Mouse (Mus musculus) forebrain, embryonic 13.5 days (tissue): ENCODE results near the gene Wdr1. TPM values are rescaled to one million over a fixed set of nuclear protein-coding genes. Genes with fewer than 3 reads are reported as not detected.
"Not testable (repeated sequence)": the region's sequence is repeated elsewhere in the genome, so short reads cannot be mapped to it uniquely, and the experiment has no call there.

ENCODE experiments used
- ATAC-seq: fragments of 200-750 bp; cut with Nextera tagmentation; 2 replicates; pipeline ENCODE4 v1.8.0; 2017
- H3K27ac ChIP-seq: fragments of 300-500 bp; sonication (generic); 2 replicates; pipeline ENCODE4 v1.5.1; 2015; ENCODE audit warnings: inconsistent platforms, mild to moderate bottlenecking, moderate library complexity
- H3K27me3 ChIP-seq: fragments of 300-500 bp; sonication (generic); 2 replicates; pipeline ENCODE4 v1.6.1; 2015; ENCODE audit warnings: mild to moderate bottlenecking, inconsistent platforms
- H3K36me3 ChIP-seq: fragments of 300-500 bp; sonication (generic); 2 replicates; pipeline ENCODE4 v1.6.1; 2015; ENCODE audit warnings: mild to moderate bottlenecking, inconsistent platforms; ENCODE audit not compliant: poor library complexity, severe bottlenecking
- H3K4me1 ChIP-seq: fragments of 300-500 bp; sonication (generic); 2 replicates; pipeline ENCODE4 v1.6.1; 2015; ENCODE audit warnings: inconsistent platforms
- H3K4me2 ChIP-seq: fragments of 300-500 bp; sonication (generic); 2 replicates; pipeline ENCODE4 v1.6.1; 2015; ENCODE audit warnings: inconsistent platforms, mild to moderate bottlenecking, moderate library complexity
- H3K4me3 ChIP-seq: fragments of 300-500 bp; sonication (generic); 2 replicates; pipeline ENCODE4 v1.5.1; 2015; ENCODE audit warnings: mild to moderate bottlenecking, inconsistent platforms
- H3K9ac ChIP-seq: fragments of 300-500 bp; sonication (generic); 2 replicates; pipeline ENCODE4 v1.6.1; 2015; ENCODE audit warnings: mild to moderate bottlenecking, inconsistent platforms
- H3K9me3 ChIP-seq: fragments of 300-500 bp; sonication (generic); replicated peaks from 2 replicates; pipeline ENCODE4 v1.6.1; 2016; ENCODE audit warnings: inconsistent platforms
- WGBS: fragments of 180-500 bp; shearing (Covaris S2); methylation state at CpG from one replicate; pipeline ENCODE4 v1.1.7; 2015; 5-methylcytosine and 5-hydroxymethylcytosine counted together
- polyA plus RNA-seq: library from polyadenylated mRNA; unstranded; fragments of >200 nt; fragmentation: Nextera tagmentation; extraction: Ambion mirVana; gene quantifications from 2 replicates; pipeline ENCODE4 v1.2.1, GENCODE M21; 2015

Gene Wdr1
- polyA plus RNA-seq, result 135 and 145 TPM in 2 replicates

- Histone ChIP-seq H3K27me3 (no peaks in the 10 kb centered on the region), H3K27ac (peak within 1 kb of the TSS; percentile 86), H3K9ac (peak within 1 kb of the TSS; percentile 91), H3K9me3 (no peaks in the 10 kb centered on the region), H3K4me2 (peak within 1 kb of the TSS; percentile 93), H3K36me3 (peaks cover 16% of the 10 kb centered on the region), H3K4me1 (peaks cover 30% of the 10 kb centered on the region), H3K4me3 (peak within 1 kb of the TSS; percentile 82)
- no peak for ATAC-seq
- WGBS, result 81% methylated on average over 2 of the region's 2 CpGs
These were observed at the start of gene Wdr1 for GRCm38 (mm10) chr5:38563121-38563520. Gene Wdr1, minus strand, starts transcription at chr5:38563221.

- Histone ChIP-seq H3K4me1 (no peaks in the 10 kb centered on the region), H3K4me2 (no peak overlapping the region), H3K9ac (no peak overlapping the region), H3K27ac (no peak overlapping the region; the same call in 1 of the 2 replicates), H3K36me3 (no peaks in the 10 kb centered on the region), H3K4me3 (no peak overlapping the region), H3K9me3 (no peaks in the 10 kb centered on the region), H3K27me3 (no peaks in the 10 kb centered on the region)
- ATAC-seq, result peak; percentile 82
- WGBS, result 78% methylated on average over 3 of the region's 3 CpGs
These were observed 48.1 kb upstream of the Wdr1 start for GRCm38 (mm10) chr5:38611118-38611517.

- not testable (repeated sequence) for H3K27ac ChIP-seq, ATAC-seq, H3K9ac ChIP-seq, H3K36me3 ChIP-seq, H3K4me3 ChIP-seq, H3K27me3 ChIP-seq, H3K9me3 ChIP-seq, H3K4me2 ChIP-seq, H3K4me1 ChIP-seq
- WGBS, result 85% methylated on average over 4 of the region's 4 CpGs
These were observed 45.2 kb upstream of the Wdr1 start for GRCm38 (mm10) chr5:38608219-38608618.

GRCm38 (mm10) chr5:38598647-38599304 lies 35.8 kb upstream of the Wdr1 start:
- no peak overlapping the region for H3K27ac ChIP-seq
- H3K9ac ChIP-seq, result peak overlapping the region; percentile 26; the same call in 1 of the 2 replicates

GRCm38 (mm10) chr5:38588924-38589323 lies 25.9 kb upstream of the Wdr1 start:
- 81% methylated on average over 9 of the region's 9 CpGs for WGBS
- Histone ChIP-seq H3K27ac (no peak overlapping the region), H3K9me3 (no peaks in the 10 kb centered on the region), H3K4me2 (no peak overlapping the region), H3K9ac (no peak overlapping the region), H3K27me3 (no peaks in the 10 kb centered on the region), H3K4me3 (no peak overlapping the region), H3K36me3 (no peaks in the 10 kb centered on the region), H3K4me1 (no peaks in the 10 kb centered on the region)
- no peak for ATAC-seq

More at GRCm38 (mm10) chr5:38598647-38599304, 35.8 kb upstream of the Wdr1 start:
- H3K9me3 ChIP-seq, result no peaks in the 10 kb centered on the region
- H3K4me2 ChIP-seq, result peak overlapping the region; percentile 55
- H3K4me1 ChIP-seq, result no peaks in the 10 kb centered on the region
- ATAC-seq, result peak; percentile 70
- 59% methylated on average over 11 of the region's 11 CpGs for WGBS
- no peaks in the 10 kb centered on the region for H3K36me3 ChIP-seq
- H3K4me3 ChIP-seq, result peak overlapping the region; percentile 35
- H3K27me3 ChIP-seq, result no peaks in the 10 kb centered on the region

GRCm38 (mm10) chr5:38585450-38585849 lies 22.4 kb upstream of the Wdr1 start:
- no peak overlapping the region for H3K9ac ChIP-seq
- H3K36me3 ChIP-seq, result no peaks in the 10 kb centered on the region
- H3K27me3 ChIP-seq, result no peaks in the 10 kb centered on the region
- H3K4me3 ChIP-seq, result no peak overlapping the region
- no peaks in the 10 kb centered on the region for H3K9me3 ChIP-seq
- 86% methylated on average over 2 of the region's 2 CpGs for WGBS
- ATAC-seq, result no peak
- no peak overlapping the region for H3K27ac ChIP-seq
- no peaks in the 10 kb centered on the region for H3K4me1 ChIP-seq
- no peak overlapping the region for H3K4me2 ChIP-seq

- H3K4me3 ChIP-seq, result no peak overlapping the region
- no peak for ATAC-seq
- H3K4me1 ChIP-seq, result no peaks in the 10 kb centered on the region
- WGBS, result 84% methylated on average over 4 of the region's 4 CpGs
- no peak overlapping the region for H3K9ac ChIP-seq
- no peaks in the 10 kb centered on the region for H3K36me3 ChIP-seq
- H3K4me2 ChIP-seq, result no peak overlapping the region
- no peaks in the 10 kb centered on the region for H3K27me3 ChIP-seq
- H3K27ac ChIP-seq, result no peak overlapping the region
- no peaks in the 10 kb centered on the region for H3K9me3 ChIP-seq
These were observed 20.0 kb upstream of the Wdr1 start for GRCm38 (mm10) chr5:38583026-38583425.

- Histone ChIP-seq H3K27me3 (no peaks in the 10 kb centered on the region), H3K4me3 (no peak overlapping the region), H3K4me2 (no peak overlapping the region), H3K9me3 (no peaks in the 10 kb centered on the region), H3K9ac (no peak overlapping the region), H3K4me1 (no peaks in the 10 kb centered on the region), H3K27ac (no peak overlapping the region), H3K36me3 (no peaks in the 10 kb centered on the region)
- peak; percentile 79 for ATAC-seq
- WGBS, result 29% methylated on average over 6 of the region's 6 CpGs
These were observed 17.7 kb upstream of the Wdr1 start for GRCm38 (mm10) chr5:38580703-38581102.

GRCm38 (mm10) chr5:38570876-38571275 lies 7.9 kb upstream of the Wdr1 start:
- Histone ChIP-seq H3K4me3 (no peak overlapping the region), H3K36me3 (no peaks in the 10 kb centered on the region), H3K4me1 (no peaks in the 10 kb centered on the region), H3K27me3 (no peaks in the 10 kb centered on the region), H3K4me2 (no peak overlapping the region), H3K9ac (no peak overlapping the region), H3K9me3 (no peaks in the 10 kb centered on the region), H3K27ac (no peak overlapping the region)
- ATAC-seq, result no peak
- 77% methylated on average over 2 of the region's 2 CpGs for WGBS

GRCm38 (mm10) chr5:38568652-38569051 lies 5.6 kb upstream of the Wdr1 start:
- Histone ChIP-seq H3K9me3 (no peaks in the 10 kb centered on the region), H3K36me3 (no peaks in the 10 kb centered on the region), H3K4me2 (no peak overlapping the region), H3K27me3 (no peaks in the 10 kb centered on the region), H3K4me3 (no peak overlapping the region), H3K9ac (no peak overlapping the region), H3K4me1 (no peaks in the 10 kb centered on the region), H3K27ac (no peak overlapping the region)
- ATAC-seq, result no peak

GRCm38 (mm10) chr5:38564831-38565230 lies 1.8 kb upstream of the Wdr1 start:
- 83% methylated on average over 6 of the region's 6 CpGs for WGBS
- Histone ChIP-seq H3K36me3 (no peaks in the 10 kb centered on the region), H3K27ac (no peak overlapping the region), H3K9me3 (no peaks in the 10 kb centered on the region), H3K9ac (no peak overlapping the region), H3K4me2 (no peak overlapping the region), H3K27me3 (no peaks in the 10 kb centered on the region), H3K4me1 (peaks cover 18% of the 10 kb centered on the region), H3K4me3 (no peak overlapping the region)
- no peak for ATAC-seq

- H3K4me3 ChIP-seq, result peak overlapping the region; percentile 82
- peak; percentile 98 for ATAC-seq
These were observed 1.5 kb downstream of the Wdr1 start for GRCm38 (mm10) chr5:38561426-38562024.

More at GRCm38 (mm10) chr5:38561426-38562024, 1.5 kb downstream of the Wdr1 start:
- Histone ChIP-seq H3K27ac (peak overlapping the region; percentile 86), H3K27me3 (no peaks in the 10 kb centered on the region), H3K4me2 (peak overlapping the region; percentile 93), H3K9me3 (no peaks in the 10 kb centered on the region), H3K9ac (peak overlapping the region; percentile 91), H3K36me3 (peaks cover 32% of the 10 kb centered on the region), H3K4me1 (peaks cover 30% of the 10 kb centered on the region)
- 1% methylated on average over 79 of the region's 79 CpGs for WGBS
